Mouse (Mus musculus): ENCODE results near the gene S100a10.

S100a10 gene

DNA sequence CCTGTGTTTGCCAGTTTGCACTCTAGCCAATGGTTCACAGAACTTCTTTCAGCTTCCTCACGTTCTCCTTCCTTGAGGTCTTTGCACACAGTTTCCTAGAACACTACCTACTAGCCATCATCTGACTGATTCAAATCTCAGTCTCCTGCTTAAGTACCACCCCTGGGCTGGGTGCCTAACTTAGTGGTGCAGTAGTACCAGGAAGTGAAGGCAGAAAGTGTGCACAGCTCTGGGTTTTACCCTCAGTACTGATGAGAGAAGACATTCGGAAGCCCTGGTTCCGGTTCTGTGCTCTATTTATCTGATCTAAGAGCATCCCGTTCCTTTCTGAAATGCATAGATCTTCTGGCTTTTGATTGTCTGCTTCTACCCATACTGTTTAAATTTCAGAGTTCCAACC lies 26.8 kb downstream of the S100a10 start:
- DNase-seq, result no peak

GRCm38 (mm10) chr3:93583056-93583455 lies 28.2 kb downstream of the S100a10 start:
- no peak for DNase-seq

DNA sequence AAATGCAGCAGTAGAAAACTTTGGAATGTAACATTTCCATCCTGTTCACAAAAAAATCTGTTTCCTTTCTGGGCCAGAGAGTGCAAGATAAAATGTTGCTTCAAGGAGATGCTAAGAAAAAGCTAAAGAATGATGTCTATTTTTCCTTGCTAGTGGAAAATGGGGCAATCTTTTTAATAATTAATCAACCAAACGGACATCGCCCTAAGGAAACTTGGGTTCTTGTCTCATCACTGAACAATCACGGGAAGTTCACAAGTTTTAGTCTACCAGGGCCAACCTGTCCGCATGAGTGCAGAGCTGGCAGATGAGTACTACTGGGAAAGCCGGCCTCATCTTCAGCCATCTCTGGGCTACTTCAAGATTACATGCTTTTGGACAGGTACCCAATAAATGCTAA lies 34.7 kb downstream of the S100a10 start:
- DNase-seq, result no peak

GRCm38 (mm10) chr3:93590256-93590655 lies 35.4 kb downstream of the S100a10 start:
- DNase-seq, result no peak

DNA sequence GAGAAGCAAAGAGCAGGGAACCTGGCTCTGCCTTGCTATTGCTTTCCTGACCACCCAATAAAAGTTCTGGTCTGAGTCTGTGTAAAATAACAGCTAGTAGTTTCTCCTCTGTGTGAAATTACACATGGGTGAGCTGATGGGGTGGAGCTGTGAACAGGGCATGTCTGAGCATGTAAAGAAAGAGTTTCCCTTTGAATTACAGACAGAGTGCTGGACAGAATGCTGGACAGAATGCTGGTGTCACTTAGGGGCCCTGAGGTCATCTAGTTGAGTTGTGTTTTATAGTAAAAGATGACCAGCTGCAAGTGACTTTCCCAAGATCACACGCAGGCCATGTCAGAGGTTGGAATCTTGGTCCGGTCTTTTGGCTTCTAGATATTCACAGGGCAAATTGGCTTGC lies 37.2 kb downstream of the S100a10 start:
- DNase-seq, result no peak

DNA sequence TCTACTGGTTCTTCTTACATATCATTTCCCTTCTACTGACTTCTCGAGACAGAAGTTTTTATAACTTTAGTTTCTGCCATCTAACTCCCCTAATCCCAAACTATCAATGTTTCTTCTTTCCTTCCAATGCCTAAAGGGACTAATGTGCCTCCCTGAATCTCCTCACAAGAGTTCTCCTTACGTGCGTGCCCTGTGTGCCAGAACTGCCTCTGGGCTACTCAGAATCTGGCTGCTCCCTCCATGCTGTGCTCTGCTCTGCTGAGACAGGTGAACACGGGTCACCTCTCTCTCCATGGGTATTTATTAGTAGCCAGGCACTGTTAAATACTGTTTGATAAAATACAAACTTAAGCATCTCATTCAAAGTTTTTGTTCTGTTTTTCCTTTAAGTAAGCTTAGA lies 38.1 kb downstream of the S100a10 start:
- DNase-seq, result no peak

GRCm38 (mm10) chr3:93593512-93593911 lies 38.6 kb downstream of the S100a10 start:
- DNase-seq, result peak; percentile 77

GRCm38 (mm10) chr3:93596632-93597031 lies 41.8 kb downstream of the S100a10 start:
- DNase-seq, result no peak

GRCm38 (mm10) chr3:93597221-93597913 lies 42.5 kb downstream of the S100a10 start:
- peak; percentile 61 for DNase-seq

DNA sequence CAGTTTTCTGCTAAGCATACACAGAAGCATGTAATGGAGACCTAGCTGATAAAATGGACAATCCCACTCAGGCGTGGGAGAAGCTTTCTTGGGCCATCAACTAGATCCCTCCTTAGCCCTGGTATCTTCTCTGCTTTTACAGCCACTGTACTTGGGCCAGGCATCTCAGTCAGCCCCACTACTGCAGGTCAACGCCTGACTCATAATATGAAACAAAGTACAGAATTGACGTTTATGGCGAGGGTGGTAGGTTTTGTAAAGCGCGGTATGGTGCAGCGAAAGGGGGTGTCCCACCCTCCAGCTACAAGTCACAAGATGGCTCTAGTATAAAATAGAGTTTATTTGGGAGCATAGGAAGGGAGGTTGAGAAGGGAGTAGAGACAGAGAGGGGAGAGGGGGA lies 43.1 kb downstream of the S100a10 start:
- DNase-seq, result no peak

DNA sequence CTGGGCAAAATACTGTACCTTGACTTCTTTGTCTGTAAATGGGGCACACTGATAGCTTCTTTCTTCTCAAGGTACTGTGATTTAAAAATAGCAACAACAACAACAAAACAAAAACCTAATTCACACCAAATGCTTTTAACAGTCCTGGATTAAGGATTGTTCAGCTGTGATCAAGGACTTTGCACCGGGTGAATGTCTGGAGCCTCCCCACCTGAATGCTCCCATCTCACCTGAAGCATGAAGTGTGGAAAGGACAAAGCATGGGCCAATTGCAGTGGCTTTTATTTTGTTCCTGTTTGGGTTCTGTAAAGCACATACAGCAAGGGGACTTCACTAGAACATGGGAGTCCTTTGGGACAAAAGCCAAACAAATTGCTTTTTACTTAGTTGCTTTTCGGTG lies 45.3 kb downstream of the S100a10 start:
- DNase-seq, result no peak

GRCm38 (mm10) chr3:93601903-93602302 lies 47.0 kb downstream of the S100a10 start:
- DNase-seq, result no peak

- peak; percentile 17 for DNase-seq
Measured at GRCm38 (mm10) chr3:93608970-93609369, 54.1 kb downstream of the S100a10 start.
